Mouse (Mus musculus) frontal cortex, postnatal 10 days (tissue): ENCODE data around the gene Dph1.

Experiments used
- DNase-seq, 2 experiments: peaks; one replicate each; pipeline ENCODE4 v3.0.0; 2022; ENCODE audit warnings: low spot score in 2 of 2, mixed read lengths in 1 of 2

Gene Dph1

GRCm38 (mm10) chr11:75160954-75161353, 30.1 kb downstream of the Dph1 start:
- DNase-seq = no peak

GRCm38 (mm10) chr11:75159564-75159963, 31.5 kb downstream of the Dph1 start:
- no peak for DNase-seq

GRCm38 (mm10) chr11:75158432-75158831, 32.6 kb downstream of the Dph1 start:
- DNase-seq = no peak

DNA sequence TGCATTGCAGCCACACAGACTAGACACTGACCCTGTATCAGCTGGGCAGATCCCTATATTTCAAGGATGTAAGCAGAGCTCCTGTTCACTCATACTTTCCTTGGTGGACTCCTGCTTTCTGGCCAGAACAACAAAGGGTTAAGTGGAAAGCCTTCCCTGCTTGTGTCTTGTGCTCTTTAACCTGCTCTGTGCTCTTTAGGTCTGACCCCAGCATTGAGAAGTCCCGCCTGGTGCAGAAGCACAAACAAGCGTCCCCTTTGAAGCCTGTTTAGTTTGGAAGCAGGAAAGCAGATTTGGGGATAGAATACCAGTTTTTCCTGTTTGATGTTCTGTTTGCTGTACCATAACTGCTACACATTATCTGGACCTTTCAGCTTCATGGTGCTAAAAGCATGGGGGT, 33.1 kb downstream of the Dph1 start:
- DNase-seq = no peak

GRCm38 (mm10) chr11:75157037-75157436, 34.0 kb downstream of the Dph1 start:
- no peak for DNase-seq

DNA sequence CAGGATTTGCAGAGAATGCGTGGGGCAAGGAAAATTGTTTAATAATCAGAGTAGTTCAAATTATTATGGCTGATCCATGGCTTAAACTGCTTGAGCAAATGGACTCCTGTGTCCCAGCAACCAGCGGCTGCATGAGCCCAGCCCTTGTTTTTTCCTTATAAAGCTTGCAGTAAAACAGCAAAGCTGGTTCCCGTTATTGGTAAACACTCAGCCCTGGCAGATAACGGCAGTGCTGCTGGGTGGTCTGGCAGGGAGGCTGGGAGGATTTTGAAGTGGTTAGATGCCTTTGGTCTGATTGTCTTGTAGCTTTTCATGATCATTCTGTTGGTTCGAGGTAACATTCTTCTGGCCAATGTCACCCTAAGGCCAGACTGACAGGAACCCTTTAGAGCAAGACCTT, 34.6 kb downstream of the Dph1 start:
- no peak for DNase-seq

DNA sequence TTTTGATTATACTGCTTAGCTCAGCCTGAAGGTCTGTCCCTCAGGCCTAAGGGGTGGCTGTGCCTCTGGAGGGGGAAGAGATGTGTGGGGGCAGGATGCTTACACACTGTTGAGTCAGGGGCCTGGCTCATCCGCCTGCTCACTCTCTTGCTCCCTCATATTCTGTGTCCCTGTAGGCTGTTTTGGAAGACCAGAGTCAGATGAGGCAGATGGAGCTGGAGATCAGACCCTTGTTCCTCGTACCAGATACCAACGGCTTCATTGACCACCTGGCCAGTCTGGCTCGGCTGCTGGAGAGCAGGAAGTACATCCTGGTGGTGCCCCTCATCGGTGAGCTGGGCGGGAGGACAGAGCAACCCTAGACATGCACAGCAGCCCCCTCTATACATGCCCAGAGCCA, 35.1 kb downstream of the Dph1 start:
- DNase-seq = no peak

DNA sequence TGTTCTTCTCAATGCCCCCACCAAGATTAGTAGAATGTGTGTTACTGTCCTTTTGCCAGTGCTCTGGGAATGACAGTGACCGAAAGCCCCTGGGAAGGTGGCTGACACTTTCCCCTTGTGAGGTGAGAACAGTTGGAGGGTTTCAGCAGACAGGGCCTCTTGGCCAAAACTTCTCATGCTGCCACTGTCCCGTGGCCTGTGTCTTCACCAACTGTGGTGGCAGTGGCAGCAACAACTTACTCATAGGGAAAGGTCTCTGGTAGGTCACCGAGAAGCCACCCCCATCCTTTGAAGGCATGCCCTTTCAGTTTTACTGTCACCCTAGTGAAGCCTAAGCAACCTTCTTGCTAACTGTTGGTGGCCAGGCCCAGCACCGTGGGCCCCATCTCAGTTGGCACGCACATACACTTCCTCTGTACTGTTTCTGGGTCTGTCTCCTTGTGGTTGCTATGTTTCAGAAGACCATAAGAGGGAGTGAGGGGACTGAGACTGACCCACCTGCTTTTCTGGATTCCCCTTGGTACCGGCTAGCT, 36.9 kb downstream of the Dph1 start:
- no peak for DNase-seq

GRCm38 (mm10) chr11:75152603-75153557, 38.2 kb downstream of the Dph1 start:
- DNase-seq = no peak

DNA sequence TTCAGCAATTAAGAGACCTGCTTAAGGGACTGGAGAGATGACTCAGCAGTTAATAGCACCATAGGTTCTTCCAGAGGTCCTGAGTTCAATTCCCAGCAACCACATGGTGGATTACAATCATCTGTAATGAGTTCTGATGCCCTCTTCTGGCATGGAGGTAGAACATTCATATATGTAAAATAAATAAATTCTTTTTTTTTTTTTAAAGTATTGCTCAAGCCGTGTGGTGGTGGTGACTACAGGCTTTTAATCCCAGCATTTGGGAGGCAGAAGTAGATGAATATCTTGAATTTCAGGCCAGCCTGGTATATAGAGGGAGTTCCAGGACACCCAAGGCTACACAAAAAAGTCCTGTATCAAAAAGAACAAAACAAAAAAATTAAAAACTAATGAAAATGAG, 40.7 kb downstream of the Dph1 start:
- no peak for DNase-seq

GRCm38 (mm10) chr11:75148332-75149035, 42.6 kb downstream of the Dph1 start:
- DNase-seq = no peak

DNA sequence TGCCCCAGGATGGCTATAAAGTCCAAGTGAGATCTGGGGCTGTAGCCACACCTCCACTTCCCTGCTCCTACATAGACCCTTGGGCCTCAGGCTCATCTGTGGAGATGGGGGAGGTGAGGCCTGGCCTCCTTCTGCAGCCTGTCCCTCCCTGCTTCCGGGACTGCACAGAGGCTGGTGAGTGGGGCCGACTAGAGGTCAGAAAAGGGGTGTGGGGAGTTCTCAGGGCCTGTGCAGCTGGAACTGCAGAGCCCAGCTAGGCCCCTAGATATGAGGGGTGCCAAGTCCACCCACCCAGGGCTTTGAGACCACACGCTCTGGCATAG, 43.2 kb downstream of the Dph1 start:
- no peak for DNase-seq

- DNase-seq = no peak
Observed at GRCm38 (mm10) chr11:75147106-75147845, 43.8 kb downstream of the Dph1 start.

GRCm38 (mm10) chr11:75145841-75146240, 45.2 kb downstream of the Dph1 start:
- no peak for DNase-seq

- DNase-seq = no peak
Observed at GRCm38 (mm10) chr11:75142749-75143148, 48.3 kb downstream of the Dph1 start.

DNA sequence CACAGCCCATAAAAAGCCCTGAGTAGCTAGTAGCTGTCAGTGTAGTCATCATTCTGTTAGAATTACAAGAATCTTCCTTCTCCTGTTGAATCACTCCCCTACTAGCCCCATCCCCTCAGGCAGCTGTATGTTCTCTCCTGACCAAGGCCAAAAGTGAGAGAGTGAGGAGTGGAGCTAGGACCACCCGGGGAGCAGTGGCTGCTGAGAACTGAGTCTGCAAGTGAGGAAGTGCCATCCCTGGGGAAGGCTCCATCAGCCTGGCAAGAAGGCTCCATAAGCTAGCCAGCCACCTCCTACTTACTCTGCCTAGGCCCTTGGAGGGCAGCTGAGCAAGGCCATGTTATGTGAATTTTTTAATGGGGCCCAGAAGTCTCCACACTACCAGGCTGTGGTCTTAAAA, 49.1 kb downstream of the Dph1 start:
- no peak for DNase-seq

DNA sequence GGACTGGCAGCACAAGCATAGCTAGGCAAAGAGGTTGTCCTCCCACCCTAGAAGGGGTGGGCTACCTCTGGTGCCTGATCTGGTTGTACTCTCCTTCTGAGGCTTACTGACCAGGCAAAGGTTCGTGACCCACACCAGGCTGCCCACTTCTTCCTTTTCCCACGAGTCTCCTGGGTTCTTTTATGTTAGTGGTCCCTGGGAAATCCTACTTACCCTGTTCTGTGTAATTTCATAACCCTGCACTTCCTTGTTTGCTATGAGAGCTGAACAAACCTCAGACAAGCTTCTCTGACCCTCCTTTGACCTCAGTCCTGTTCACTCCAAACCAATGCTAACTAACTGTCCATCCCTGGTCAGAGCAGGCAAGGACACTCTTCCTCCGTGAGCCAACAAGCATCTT, 50.0 kb downstream of the Dph1 start:
- DNase-seq = no peak

DNA sequence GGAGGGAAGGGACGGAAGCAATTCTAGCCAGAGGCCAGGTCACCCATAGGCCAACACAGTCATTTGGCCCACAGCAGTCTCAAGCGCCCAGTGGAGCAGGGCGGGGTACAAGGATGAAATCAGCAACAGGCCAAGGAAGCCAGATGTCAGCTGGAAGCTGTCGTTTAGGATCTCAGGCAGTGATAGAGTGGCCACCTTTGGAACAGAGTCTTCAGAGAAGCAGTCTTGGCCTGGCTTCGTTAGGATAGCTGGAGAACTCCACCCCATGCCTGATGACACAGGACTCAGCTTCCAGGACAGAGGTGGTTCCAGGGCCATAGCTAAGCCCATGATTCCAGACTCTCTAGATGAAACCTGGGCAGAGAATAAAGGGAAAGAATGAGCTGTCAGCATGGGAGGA, 50.6 kb downstream of the Dph1 start:
- no peak for DNase-seq

DNA sequence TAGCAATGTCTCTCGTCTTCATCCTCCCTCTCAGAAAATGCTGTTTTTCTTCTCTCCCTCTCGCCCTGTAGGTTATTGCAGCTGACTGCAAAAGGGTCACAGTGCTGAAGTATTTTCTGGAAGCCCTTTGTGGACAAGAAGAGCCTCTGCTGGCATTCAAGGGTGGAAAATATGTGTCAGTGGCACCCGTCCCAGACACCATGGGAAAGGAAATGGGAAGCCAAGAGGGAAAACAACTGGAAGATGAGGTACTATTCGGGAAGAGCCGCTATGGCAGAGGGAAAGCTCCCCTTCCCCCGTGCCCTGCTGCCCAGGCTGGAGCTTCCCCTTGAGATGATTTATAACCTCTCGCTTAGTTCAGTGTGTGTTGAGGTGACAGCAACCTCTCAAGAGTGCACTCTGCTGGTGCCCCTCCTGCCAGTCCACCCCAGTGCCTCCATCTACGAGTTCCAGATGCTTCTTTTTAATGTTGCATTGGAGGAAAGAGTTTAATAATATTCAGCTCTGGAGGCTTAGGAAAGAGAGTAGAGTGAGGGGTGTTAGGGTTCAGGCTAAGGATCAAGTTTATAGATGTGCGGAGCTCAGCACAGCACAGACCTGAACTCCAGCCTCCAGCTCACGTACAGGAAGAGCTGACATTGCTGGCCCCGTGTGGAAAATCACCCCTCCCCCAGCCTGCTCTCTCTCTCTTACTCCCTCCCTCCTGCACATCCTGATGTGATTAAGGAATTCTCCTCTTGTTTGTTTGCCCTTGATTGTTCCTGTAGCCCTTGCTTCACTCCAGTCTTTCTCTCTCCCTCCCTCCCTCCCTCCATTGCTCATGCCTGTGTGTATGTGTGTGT, 51.7 kb downstream of the Dph1 start:
- no peak for DNase-seq

GRCm38 (mm10) chr11:75136666-75137398, 54.2 kb downstream of the Dph1 start:
- no peak for DNase-seq

DNA sequence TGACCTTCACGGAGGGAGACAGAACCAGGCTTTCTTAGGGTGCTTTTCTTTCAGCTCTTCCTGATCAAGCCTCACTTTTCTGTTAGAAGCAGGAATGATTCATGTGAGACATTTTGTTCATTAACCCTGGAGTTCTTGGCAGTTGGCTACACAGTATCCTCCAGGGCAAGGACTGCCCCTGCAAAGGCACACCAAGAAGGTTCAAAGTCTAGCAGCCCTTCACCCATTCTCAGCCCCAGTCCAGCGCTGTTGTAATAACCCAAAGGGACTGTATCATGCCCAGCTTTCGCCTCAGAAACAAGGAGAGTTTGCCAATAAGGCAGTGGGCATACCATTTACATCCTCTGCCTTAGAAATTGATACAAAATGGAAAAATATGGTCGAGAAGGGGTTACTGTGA, 55.7 kb downstream of the Dph1 start:
- no peak for DNase-seq
